Mouse (Mus musculus) liver, adult 2 months (tissue): ENCODE results near the gene Mybbp1a. TPM values are rescaled to one million over a fixed set of nuclear protein-coding genes. Genes with fewer than 3 reads are reported as not detected.

ENCODE experiments used
- DNase-seq: peaks from one replicate; pipeline ENCODE4 v3.0.0-alpha.2; 2011; ENCODE audit warnings: low read depth, low spot score; ENCODE audit errors: extremely low read depth
- H3K27ac ChIP-seq: fragments of 200-500 bp; replicated peaks from 2 replicates; pipeline ENCODE4 v1.5.1; 2012; ENCODE audit warnings: low read depth, mild to moderate bottlenecking, control low read depth, inconsistent platforms, low read length; ENCODE audit not compliant: insufficient read depth
- H3K27me3 ChIP-seq: fragments of 200-500 bp; 2 replicates; pipeline ENCODE4 v1.6.1; 2012; ENCODE audit warnings: mild to moderate bottlenecking, moderate library complexity, low read length, inconsistent platforms; ENCODE audit not compliant: control insufficient read depth, insufficient read depth
- H3K36me3 ChIP-seq: fragments of 200-500 bp; 2 replicates; pipeline ENCODE4 v1.6.1; 2012; ENCODE audit warnings: low read length, inconsistent platforms; ENCODE audit not compliant: control insufficient read depth, insufficient read depth
- H3K4me1 ChIP-seq: fragments of 200-500 bp; 2 replicates; pipeline ENCODE4 v1.6.1; 2011; ENCODE audit warnings: low read length; ENCODE audit not compliant: control insufficient read depth, insufficient read depth
- H3K4me3 ChIP-seq: fragments of 200-500 bp; 2 replicates; pipeline ENCODE4 v1.5.1; 2011; ENCODE audit warnings: low read depth, mild to moderate bottlenecking, control low read depth, low read length, moderate library complexity; ENCODE audit not compliant: insufficient read depth
- H3K79me2 ChIP-seq: fragments of 200-500 bp; 2 replicates; pipeline ENCODE4 v1.6.1; 2012; ENCODE audit warnings: inconsistent platforms, mild to moderate bottlenecking, low read length, moderate library complexity; ENCODE audit not compliant: control insufficient read depth, insufficient read depth
- H3K9ac ChIP-seq: fragments of 200-500 bp; 2 replicates; pipeline ENCODE4 v1.6.1; 2012; ENCODE audit warnings: low read depth, mild to moderate bottlenecking, control low read depth, inconsistent platforms, low read length
- CTCF ChIP-seq: fragments of 200-500 bp; IDR thresholded peaks from 2 replicates; pipeline ENCODE4 v1.5.1; 2011; ENCODE audit warnings: low read depth, low read length, control low read depth
- POLR2A ChIP-seq: fragments of 200-500 bp; IDR thresholded peaks from 2 replicates; pipeline ENCODE4 v1.6.1; 2011; ENCODE audit warnings: low read length, control low read depth; ENCODE audit not compliant: insufficient read depth; ENCODE audit errors: extremely low read depth
- WGBS: fragments of 180-500 bp; shearing (Covaris S2); methylation state at CpG from one replicate; pipeline ENCODE4 v1.1.7; 2018; 5-methylcytosine and 5-hydroxymethylcytosine counted together
- polyA plus RNA-seq: library from polyadenylated mRNA; depleted of rRNA; stranded (reverse); fragments of >200 nt; gene quantifications from 2 replicates; pipeline ENCODE4 v1.2.3, GENCODE M21; 2012
- total RNA-seq: library from RNA; depleted of rRNA; stranded (reverse); fragments of >200 nt; gene quantifications from 2 replicates; pipeline ENCODE4 v1.2.3, GENCODE M21; 2014

Gene Mybbp1a
- total and polyA plus RNA-seq, 2 experiments, result 13.7 to 21.6 TPM

GRCm38 (mm10) chr11:72410521-72411092 is 30.5 kb upstream of the Mybbp1a start:
- peak; percentile 57 for DNase-seq
- H3K27me3 ChIP-seq, result no peaks in the 10 kb centered on the region
- H3K9ac ChIP-seq, result peak overlapping the region; percentile 1
- H3K4me1 ChIP-seq, result peaks cover 4% of the 10 kb centered on the region; the same call in 1 of the 2 replicates
- no peak for TF ChIP-seq CTCF
- no peak for TF ChIP-seq POLR2A
- WGBS, result 5% methylated on average over 25 of the region's 25 CpGs
- H3K27ac ChIP-seq, result no peak overlapping the region
- peak overlapping the region; percentile 64 for H3K4me3 ChIP-seq
- no peaks in the 10 kb centered on the region for H3K36me3 ChIP-seq
- H3K79me2 ChIP-seq, result no peaks in the 10 kb centered on the region

- Histone ChIP-seq H3K4me3 (peak within 1 kb of the TSS; percentile 64), H3K4me1 (peaks cover 4% of the 10 kb centered on the region; the same call in 1 of the 2 replicates), H3K79me2 (no peaks in the 10 kb centered on the region), H3K27me3 (no peaks in the 10 kb centered on the region), H3K9ac (peak within 1 kb of the TSS; percentile 72), H3K36me3 (no peaks in the 10 kb centered on the region), H3K27ac (no peak within 1 kb of the TSS)
- under 1% methylated on average over 86 of the region's 86 CpGs for WGBS
- peak; percentile 66 for DNase-seq
- 0 out of 2 replicates have a peak, but pooled peaks have one; percentile 25 for TF ChIP-seq POLR2A
- peak; percentile 57 for TF ChIP-seq CTCF
Measured at GRCm38 (mm10) chr11:72411093-72411921, 29.8 kb upstream of the Mybbp1a start, which contains the start of gene Smtnl2. Smtnl2 (minus strand) TSS chr11:72411713.

GRCm38 (mm10) chr11:72411945-72412344 is 29.2 kb upstream of the Mybbp1a start:
- H3K27ac ChIP-seq, result no peak overlapping the region
- H3K4me1 ChIP-seq, result peaks cover 4% of the 10 kb centered on the region; the same call in 1 of the 2 replicates
- no peak for DNase-seq
- H3K27me3 ChIP-seq, result no peaks in the 10 kb centered on the region
- H3K4me3 ChIP-seq, result no peak overlapping the region
- no peaks in the 10 kb centered on the region for H3K79me2 ChIP-seq
- H3K9ac ChIP-seq, result no peak overlapping the region
- 38% methylated on average over 9 of the region's 9 CpGs for WGBS
- no peak for TF ChIP-seq CTCF
- H3K36me3 ChIP-seq, result no peaks in the 10 kb centered on the region

GRCm38 (mm10) chr11:72413016-72413415 is 28.1 kb upstream of the Mybbp1a start:
- WGBS, result 93% methylated on average over 7 of the region's 7 CpGs
- no peak overlapping the region for H3K27ac ChIP-seq
- DNase-seq, result no peak

GRCm38 (mm10) chr11:72413601-72414190 is 27.5 kb upstream of the Mybbp1a start:
- peaks cover 6% of the 10 kb centered on the region for H3K4me1 ChIP-seq
- no peaks in the 10 kb centered on the region for H3K27me3 ChIP-seq
- no peak for DNase-seq
- H3K79me2 ChIP-seq, result no peaks in the 10 kb centered on the region
- H3K36me3 ChIP-seq, result no peaks in the 10 kb centered on the region
- TF ChIP-seq POLR2A, result no peak
- TF ChIP-seq CTCF, result no peak
- H3K9ac ChIP-seq, result no peak overlapping the region
- H3K4me3 ChIP-seq, result no peak overlapping the region
- 91% methylated on average over 5 of the region's 5 CpGs for WGBS
- no peak overlapping the region for H3K27ac ChIP-seq

More at GRCm38 (mm10) chr11:72413016-72413415, 28.1 kb upstream of the Mybbp1a start:
- Histone ChIP-seq H3K36me3 (no peaks in the 10 kb centered on the region), H3K27me3 (no peaks in the 10 kb centered on the region), H3K4me1 (peaks cover 5% of the 10 kb centered on the region), H3K4me3 (no peak overlapping the region), H3K79me2 (no peaks in the 10 kb centered on the region), H3K9ac (no peak overlapping the region)
- TF ChIP-seq CTCF (no peak), POLR2A (no peak)
